In the genomic region with DNA sequence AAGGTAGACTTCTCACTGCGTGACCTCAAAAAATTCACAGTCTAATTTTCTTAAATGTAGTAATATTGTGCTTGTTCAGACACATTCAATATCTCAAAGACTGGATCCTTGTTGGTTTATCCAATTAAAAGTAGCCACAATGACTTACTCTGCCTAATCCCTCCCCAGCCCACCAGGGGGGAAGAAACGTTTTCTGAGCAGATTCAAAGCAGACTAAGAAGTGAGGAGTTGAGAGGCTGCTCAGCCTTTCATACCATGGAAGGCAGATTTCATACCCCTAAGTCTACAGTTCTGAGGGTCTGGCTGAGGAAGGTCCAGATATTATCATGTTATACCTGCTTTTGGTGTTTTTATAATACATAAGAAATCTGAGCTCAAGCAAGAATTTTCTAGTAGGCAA, we compare ENCODE assay signal across 16 mouse cellular contexts.
"Had no signal": no experiment of that assay in that cellular context is flagged by ENCODE, and none has a peak within 500 bp of the region (broad histone marks: within the 10 kb centered on the region; RNA-seq: fewer than 3 reads in every experiment).

No protein-coding gene starts in this region.

- H3K4me2 ChIP-seq: lung, embryonic 14.5 days; midbrain, embryonic 12.5 days; neural tube, embryonic 12.5 days; stomach, embryonic 15.5 days had no signal

- H3K4me1 ChIP-seq: megakaryocyte, embryonic 14.5 days; neural tube, embryonic 12.5 days; stomach, embryonic 15.5 days had no signal

- H3K36me3 ChIP-seq: midbrain, embryonic 12.5 days; neural tube, embryonic 12.5 days; stomach, embryonic 15.5 days had no signal

- H3K27me3 ChIP-seq: megakaryocyte, embryonic 14.5 days; midbrain, embryonic 12.5 days; neural tube, embryonic 12.5 days; stomach, embryonic 15.5 days had no signal

- H3K27ac ChIP-seq: liver, embryonic 14.5 days; macrophage; midbrain, embryonic 12.5 days; neural tube, embryonic 12.5 days; stomach, embryonic 15.5 days; stomach, postnatal 0 days had no signal

- H3K9me3 ChIP-seq: midbrain, embryonic 12.5 days; neural tube, embryonic 12.5 days; stomach, embryonic 15.5 days had no signal

- H3K4me3 ChIP-seq: megakaryocyte, embryonic 14.5 days; midbrain, embryonic 12.5 days; neural tube, embryonic 12.5 days; stomach, embryonic 15.5 days had no signal

- H3K9ac ChIP-seq: liver, embryonic 14.5 days; lung, embryonic 14.5 days; midbrain, embryonic 12.5 days; neural tube, embryonic 12.5 days; stomach, embryonic 15.5 days had no signal

- DNase-seq: lung, adult 18-20 months; lung, embryonic 14.5 days; lung, postnatal 14 days; lung, postnatal 36 days; midbrain, embryonic 14.5 days; right cerebral cortex, postnatal 14 days; thymus, adult 2 months; thymus, postnatal 25 days; thymus, postnatal 4 days had no signal
